Comparison of ENCODE assay signal across 16 mouse cellular contexts in genomic region chr6:58934144-58934543, GRCm38 (mm10). TPM values are rescaled to one million over a fixed set of nuclear protein-coding genes. Genes with fewer than 3 reads are reported as not detected.
DNase-seq lines count a peak whose midpoint lies in the region; ATAC-seq and TF ChIP-seq lines count a peak whose summit lies in the region.
"Had no signal": no experiment of that assay in that cellular context is flagged by ENCODE, and none has a peak within 500 bp of the region (broad histone marks: within the 10 kb centered on the region; RNA-seq: fewer than 3 reads in every experiment).

No protein-coding gene starts in this region.

- H3K4me2 ChIP-seq in neural tube, embryonic 13.5 days = no peak overlapping the region
- H3K4me2 ChIP-seq in forebrain, postnatal 0 days (ENCODE audit: low read depth) = no peak overlapping the region
- no peak overlapping the region for H3K4me2 ChIP-seq in midbrain, embryonic 11.5 days

- no peak for DNase-seq in neural tube, embryonic 10.5 days (ENCODE audit: extremely low spot score, low spot score)
- peak; percentile 22 for DNase-seq in forebrain, postnatal 0 days
- DNase-seq in midbrain, embryonic 11.5 days (ENCODE audit: low spot score, missing footprints) = peak; percentile 83
- DNase-seq in thymus, postnatal 4 days = peak; percentile 40
- DNase-seq in heart, adult 2 months = no peak
- DNase-seq in left cerebral cortex, postnatal 14 days (ENCODE audit: low spot score in 2 of 2) = no peak
- no peak for DNase-seq in heart, adult 18-20 months
- DNase-seq: cerebellum, adult 9-10 months; gastrocnemius, adult 2 months; heart, postnatal 4 days; kidney, adult 8-10 months; right cerebral cortex, postnatal 14 days had no signal

- no peaks in the 10 kb centered on the region; the same call in 1 of the 2 replicates for H3K36me3 ChIP-seq in neural tube, embryonic 13.5 days
- H3K36me3 ChIP-seq in forebrain, postnatal 0 days (ENCODE audit: insufficient read depth) = peaks cover 6% of the 10 kb centered on the region; the same call in 1 of the 2 replicates
- H3K36me3 ChIP-seq in midbrain, embryonic 11.5 days (ENCODE audit: control insufficient read depth, insufficient read depth, low read length) = no peaks in the 10 kb centered on the region
- no peaks in the 10 kb centered on the region for H3K36me3 ChIP-seq in heart, adult 2 months (ENCODE audit: control insufficient read depth, insufficient read depth, low read length)

- ATAC-seq in neural tube, embryonic 13.5 days (ENCODE audit: low read depth) = 0 out of 2 replicates have a peak, but pooled peaks have one; percentile 12
- ATAC-seq in forebrain, postnatal 0 days = no peak
- ATAC-seq in midbrain, embryonic 11.5 days (ENCODE audit: low FRiP score) = peak; percentile 28; the same call in 1 of the 2 replicates

- H3K27me3 ChIP-seq in neural tube, embryonic 13.5 days = no peaks in the 10 kb centered on the region
- no peaks in the 10 kb centered on the region for H3K27me3 ChIP-seq in forebrain, postnatal 0 days (ENCODE audit: insufficient read depth, low read length)
- no peaks in the 10 kb centered on the region for H3K27me3 ChIP-seq in midbrain, embryonic 11.5 days (ENCODE audit: control insufficient read depth, insufficient read depth, low read length)
- H3K27me3 ChIP-seq in heart, adult 2 months (ENCODE audit: control insufficient read depth, insufficient read depth, low read length) = no peaks in the 10 kb centered on the region

- peaks cover 26% of the 10 kb centered on the region for H3K4me1 ChIP-seq in neural tube, embryonic 13.5 days (replicated peaks)
- 0 out of 2 replicates have a peak, but pooled peaks cover 10% of the 10 kb centered on the region for H3K4me1 ChIP-seq in forebrain, postnatal 0 days (ENCODE audit: insufficient read depth)
- peaks cover 19% of the 10 kb centered on the region for H3K4me1 ChIP-seq in midbrain, embryonic 11.5 days (ENCODE audit: control insufficient read depth, insufficient read depth, low read length)
- peaks cover 7% of the 10 kb centered on the region for H3K4me1 ChIP-seq in heart, adult 2 months (ENCODE audit: control insufficient read depth, insufficient read depth, low read length)
- H3K4me1 ChIP-seq: heart, embryonic 10.5 days had no signal

- no peak for TF ChIP-seq EP300 in heart, adult 2 months (IDR thresholded peaks at IDR 0.05; ENCODE audit: insufficient read depth, low read depth, low read length)

- no peaks in the 10 kb centered on the region for H3K9me3 ChIP-seq in neural tube, embryonic 13.5 days
- H3K9me3 ChIP-seq in forebrain, postnatal 0 days (ENCODE audit: low read length) = no peaks in the 10 kb centered on the region
- H3K9me3 ChIP-seq in midbrain, embryonic 11.5 days (ENCODE audit: control insufficient read depth, low read length) = no peaks in the 10 kb centered on the region
- H3K9me3 ChIP-seq: heart, embryonic 10.5 days had no signal

- H3K9ac ChIP-seq in neural tube, embryonic 13.5 days = no peak overlapping the region
- H3K9ac ChIP-seq in forebrain, postnatal 0 days = no peak overlapping the region
- H3K9ac ChIP-seq in midbrain, embryonic 11.5 days (ENCODE audit: low read length) = no peak overlapping the region
- H3K9ac ChIP-seq in heart, adult 2 months (ENCODE audit: low read depth, low read length) = no peak overlapping the region
- H3K9ac ChIP-seq: liver, embryonic 14.5 days had no signal

- no peak for TF ChIP-seq CTCF in forebrain, postnatal 0 days (IDR thresholded peaks at IDR 0.05; ENCODE audit: low read depth)
- TF ChIP-seq CTCF in heart, adult 2 months (IDR thresholded peaks at IDR 0.05) = no peak

- 48% methylated on average over 4 of the region's 4 CpGs for WGBS in neural tube, embryonic 13.5 days
- 19% methylated on average over 4 of the region's 4 CpGs for WGBS in forebrain, postnatal 0 days
- WGBS in midbrain, embryonic 11.5 days = 61% methylated on average over 4 of the region's 4 CpGs
- 86% methylated on average over 4 of the region's 4 CpGs for WGBS in heart, adult 2 months

- H3K27ac ChIP-seq in neural tube, embryonic 13.5 days (replicated peaks) = peak overlapping the region; percentile 71
- H3K27ac ChIP-seq in forebrain, postnatal 0 days (ENCODE audit: low read depth, low read length) = peak overlapping the region; percentile 75
- peak overlapping the region; percentile 51 for H3K27ac ChIP-seq in midbrain, embryonic 11.5 days (ENCODE audit: low read depth, low read length)
- no peak overlapping the region for H3K27ac ChIP-seq in heart, adult 2 months
- H3K27ac ChIP-seq: gastrocnemius, adult 2 months; heart, embryonic 10.5 days; liver, embryonic 14.5 days had no signal

- intact Hi-C loops in heart, adult 2 months (cut with DNase I) = no loop called here
- intact Hi-C loops in left cerebral cortex, postnatal 14 days (cut with DNase I) = no loop called here

- no peaks in the 10 kb centered on the region for H3K79me2 ChIP-seq in heart, adult 2 months (replicated peaks; ENCODE audit: control insufficient read depth, insufficient read depth, low read length)

- no peak for TF ChIP-seq POLR2A in heart, adult 2 months (IDR thresholded peaks at IDR 0.05; ENCODE audit: insufficient read depth, low read depth, low read length)

- H3K4me3 ChIP-seq in neural tube, embryonic 13.5 days = no peak overlapping the region
- no peak overlapping the region for H3K4me3 ChIP-seq in forebrain, postnatal 0 days (ENCODE audit: low read depth, low read length)
- H3K4me3 ChIP-seq in midbrain, embryonic 11.5 days (ENCODE audit: low read depth, low read length) = no peak overlapping the region
- H3K4me3 ChIP-seq in heart, adult 2 months = no peak overlapping the region
- H3K4me3 ChIP-seq: gastrocnemius, adult 2 months; heart, embryonic 10.5 days had no signal

RNA-seq across cellular contexts. Expression of gene Nap1l5, which starts 27.3 kb away (rescaled TPM):
- polyA plus RNA-seq in neural tube, embryonic 13.5 days (2015; fragmentation: Nextera tagmentation; extraction: Ambion mirVana) = 167 and 176 TPM in 2 replicates
- 89.2 and 152 TPM in 2 replicates for total RNA-seq in forebrain, postnatal 0 days (2014; rRNA removed)
- polyA plus RNA-seq in forebrain, postnatal 0 days (2015; fragmentation: Nextera tagmentation; extraction: Ambion mirVana) = 153 and 257 TPM in 2 replicates
- polyA plus RNA-seq in midbrain, embryonic 11.5 days (2014; fragmentation: Nextera tagmentation; extraction: Ambion mirVana) = 41.7 and 42.5 TPM in 2 replicates
- 1 to 10 TPM in 1 of 2 experiments, under 1 TPM in 1; 0.63 to 1.6 TPM for total RNA-seq in heart, adult 2 months (2021)
- polyA plus RNA-seq in heart, adult 2 months (2012; rRNA removed) = 0.78 and 1.4 TPM in 2 replicates
- 100 to 1,000 TPM; 236 to 310 TPM for total RNA-seq in left cerebral cortex, postnatal 14 days (2021)
- total RNA-seq in heart, adult 18-20 months (2021) = 1 to 10 TPM in 1 of 2 experiments, under 1 TPM in 1; 0.75 to 1.3 TPM
- total RNA-seq: monocyte, adult 5-6 weeks had no signal

Comparison
In these comparisons a context has a peak if more than half of its experiments do, and no peak if none do; other contexts are left out.
1. DNase-seq: peak in forebrain, postnatal 0 days (single experiment), midbrain, embryonic 11.5 days (single experiment) and thymus, postnatal 4 days (single experiment); none in neural tube, embryonic 10.5 days (single experiment), heart, adult 2 months (0 of 2), left cerebral cortex, postnatal 14 days (0 of 2) and heart, adult 18-20 months (0 of 2).
2. RNA of gene Nap1l5, which starts 27.3 kb away (total RNA-seq): 236 to 310 TPM in left cerebral cortex, postnatal 14 days and 89.2 to 152 TPM in forebrain, postnatal 0 days; 0.63 to 1.6 TPM in heart, adult 2 months and 0.75 to 1.3 TPM in heart, adult 18-20 months; every median in the first group is over 10 times any median in the second.